Mouse (Mus musculus) CH12.LX (cell line): ENCODE measurements around the gene Brsk2.

Source experiments
- CHD2 ChIP-seq: IDR thresholded peaks from 2 replicates; pipeline ENCODE4 v1.6.1; 2011; ENCODE audit warnings: low read length, improper control_type of control experiment
- CTCF ChIP-seq, 2 experiments: IDR thresholded peaks in 1 of 2; conservative IDR thresholded peaks in 1 of 2; 2 replicates each; pipeline ENCODE4 v1.5.1; 2011 to 2012; ENCODE audit warnings: low read depth in 2 of 2, low read length in 2 of 2, improper control_type of control experiment in 1 of 2, inconsistent platforms in 1 of 2, mild to moderate bottlenecking in 1 of 2, moderate library complexity in 1 of 2
- EP300 ChIP-seq: IDR thresholded peaks from 2 replicates; pipeline ENCODE4 v1.6.1; 2011; ENCODE audit warnings: low read length, improper control_type of control experiment
- IRF4 ChIP-seq: IDR thresholded peaks from 2 replicates; pipeline ENCODE4 v1.6.1; 2014; ENCODE audit warnings: low read depth, mild to moderate bottlenecking, inconsistent platforms, low read length, improper control_type of control experiment
- JUN ChIP-seq: IDR thresholded peaks from 2 replicates; pipeline ENCODE4 v1.6.1; 2011; ENCODE audit warnings: low read depth, mild to moderate bottlenecking, low read length, improper control_type of control experiment, moderate library complexity; ENCODE audit not compliant: insufficient read depth
- MAFK ChIP-seq: IDR thresholded peaks from 2 replicates; pipeline ENCODE4 v1.6.1; 2011; ENCODE audit warnings: low read length, improper control_type of control experiment; ENCODE audit not compliant: insufficient replicate concordance
- MAX ChIP-seq: IDR thresholded peaks from 2 replicates; pipeline ENCODE4 v1.6.1; 2011; ENCODE audit warnings: low read length, improper control_type of control experiment
- MXI1 ChIP-seq: IDR thresholded peaks from 2 replicates; pipeline ENCODE4 v1.6.1; 2011; ENCODE audit warnings: mild to moderate bottlenecking, low read depth, low read length, improper control_type of control experiment
- SIN3A ChIP-seq: IDR thresholded peaks from 2 replicates; pipeline ENCODE4 v1.6.1; 2012; ENCODE audit warnings: low read length, improper control_type of control experiment, inconsistent platforms
- TCF12 ChIP-seq: IDR thresholded peaks from 2 replicates; pipeline ENCODE4 v1.6.1; 2014; ENCODE audit warnings: low read depth, mild to moderate bottlenecking, inconsistent platforms, low read length, improper control_type of control experiment
- USF1 ChIP-seq: IDR thresholded peaks from 2 replicates; pipeline ENCODE4 v1.6.1; 2014; ENCODE audit warnings: low read depth, mild to moderate bottlenecking, inconsistent platforms, low read length, improper control_type of control experiment

- TF ChIP-seq CTCF (conservative IDR thresholded peaks at IDR 0.05 in 1 of 2, IDR thresholded peaks at IDR 0.05 in 1 of 2; ENCODE audit: low read depth in 2 of 2, low read length in 2 of 2) = no peak
- no peak for TF ChIP-seq EP300
- TF ChIP-seq TCF12 = no peak
- no peak for TF ChIP-seq MAX
- no peak for TF ChIP-seq USF1
- TF ChIP-seq JUN = no peak
- TF ChIP-seq MXI1 = no peak
- TF ChIP-seq SIN3A = no peak
- TF ChIP-seq IRF4 = no peak
- TF ChIP-seq MAFK = no peak
- no peak for TF ChIP-seq CHD2
These were observed 16.7 kb downstream of the Brsk2 start for GRCm38 (mm10) chr7:141966281-141966680.
